Mouse (Mus musculus): Measurements from ENCODE around the gene Prmt3.

The Prmt3 gene

DNA sequence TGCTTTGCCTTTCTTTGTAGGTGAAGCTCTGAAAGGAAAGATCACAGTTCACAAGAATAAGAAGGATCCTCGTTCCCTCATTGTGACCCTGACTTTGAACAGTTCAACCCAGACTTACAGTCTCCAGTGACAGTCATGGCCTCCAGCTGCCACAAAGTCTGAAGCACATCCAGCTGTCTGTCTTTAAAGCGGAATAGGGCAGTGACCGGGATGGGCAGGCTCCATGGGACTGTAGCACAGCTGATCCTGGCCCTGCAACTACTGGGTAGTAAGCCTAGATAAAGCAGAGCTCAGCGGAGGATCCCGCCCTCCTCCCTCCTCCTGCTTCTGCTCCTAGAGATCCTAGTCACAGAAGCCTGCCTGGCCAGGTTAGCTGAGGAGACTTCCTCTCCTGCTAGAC is 79.2 kb downstream of the Prmt3 start:
- no peak for DNase-seq (ENCODE audit: low spot score in 2 of 2)

DNA sequence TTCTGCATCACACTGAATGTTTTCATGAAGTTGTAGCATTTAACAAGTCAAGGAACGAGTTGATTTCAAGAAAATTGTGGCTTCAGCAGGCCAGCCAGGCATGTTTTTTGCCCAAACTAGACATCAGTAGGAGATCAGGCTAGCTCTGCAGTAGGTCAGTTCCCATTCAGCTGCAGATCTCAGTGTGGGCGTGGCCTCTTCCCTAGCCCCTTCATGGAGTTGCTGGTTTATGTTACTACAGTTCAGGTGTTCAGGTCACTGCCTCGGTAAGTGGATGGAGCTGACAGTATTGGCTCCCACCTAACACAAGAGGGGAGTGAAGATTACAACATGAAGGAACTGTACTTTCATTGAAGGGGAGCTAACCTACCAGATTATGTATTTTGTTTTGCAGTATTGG is 80.1 kb downstream of the Prmt3 start:
- no peak for DNase-seq (ENCODE audit: low spot score in 2 of 2)

DNA sequence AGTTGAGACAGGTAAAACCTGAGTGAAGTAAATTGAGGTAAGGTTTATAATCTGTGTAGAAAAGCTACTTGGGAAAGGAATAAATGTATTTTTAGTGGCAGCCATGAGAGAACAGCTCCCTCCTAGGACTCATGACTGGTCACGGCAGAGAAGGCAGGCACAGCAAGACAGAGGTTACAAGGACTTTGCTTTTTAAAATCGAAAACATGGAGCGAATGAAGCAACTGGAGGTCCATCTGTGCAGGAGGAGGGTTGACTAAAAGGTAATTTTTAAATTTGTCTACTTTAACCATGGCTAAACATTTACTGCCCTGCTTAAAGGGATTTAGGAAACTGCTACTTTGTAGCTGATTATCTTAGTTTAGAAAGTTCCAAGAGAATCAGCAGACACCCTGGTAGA is 81.7 kb downstream of the Prmt3 start:
- no peak for DNase-seq (ENCODE audit: low spot score in 2 of 2)

DNA sequence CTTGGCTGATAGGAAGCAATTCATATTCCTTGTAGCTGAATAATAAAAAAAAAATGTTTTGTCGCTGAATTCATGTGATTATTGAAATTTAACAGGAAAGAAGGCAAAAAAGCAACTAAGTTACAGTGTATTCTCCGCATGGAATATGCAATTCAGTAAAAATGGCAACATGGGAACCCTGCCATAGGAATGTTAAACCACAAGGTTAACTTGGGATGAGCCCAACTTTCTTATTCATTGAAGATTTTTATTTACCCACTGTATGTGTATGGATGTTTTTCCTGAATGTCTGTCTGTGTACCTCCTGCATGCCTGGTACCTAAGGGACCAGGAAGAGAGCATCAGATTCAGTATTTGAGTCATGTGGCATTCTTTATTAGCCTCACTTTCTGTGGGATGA is 83.0 kb downstream of the Prmt3 start:
- DNase-seq (ENCODE audit: low spot score in 2 of 2) = no peak

DNA sequence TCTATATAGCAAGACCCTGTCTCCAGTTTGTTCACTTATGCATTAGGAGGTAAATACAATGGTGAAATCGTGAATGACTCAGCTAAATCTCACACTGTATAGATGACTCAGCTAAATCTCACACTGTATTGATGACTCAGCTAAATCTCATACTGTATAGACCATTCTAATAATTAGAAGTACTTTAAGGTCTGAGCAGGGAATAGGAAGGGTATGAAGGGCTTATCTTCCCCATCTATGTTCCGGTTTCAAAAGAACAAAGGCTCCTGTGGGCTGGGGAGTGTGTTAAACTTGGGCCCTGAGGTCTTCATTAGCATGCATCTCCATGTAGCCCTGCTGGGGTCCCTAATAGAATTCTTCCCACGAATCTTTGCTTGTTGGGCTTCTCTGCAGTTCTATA is 85.6 kb downstream of the Prmt3 start:
- DNase-seq (ENCODE audit: low spot score in 2 of 2) = no peak

DNA sequence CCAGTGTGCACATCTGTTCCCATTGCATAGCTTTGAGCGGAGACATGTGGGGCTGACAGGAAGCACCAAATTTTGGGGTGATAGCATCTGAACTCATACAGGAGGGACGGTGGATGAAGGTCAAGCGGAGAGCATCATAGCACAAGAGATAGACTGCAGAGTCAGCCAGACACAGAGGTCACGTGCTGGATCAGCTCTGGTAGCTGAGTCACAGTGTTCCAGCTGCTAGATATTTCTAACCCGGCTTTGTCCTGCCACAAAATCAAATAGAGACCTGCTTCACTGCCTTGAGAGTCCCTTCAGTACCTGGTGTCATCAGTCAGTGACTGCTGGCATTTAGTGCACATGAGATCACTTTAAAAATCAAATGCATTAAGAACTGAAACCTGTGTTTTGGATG is 91.5 kb downstream of the Prmt3 start:
- DNase-seq (ENCODE audit: low spot score in 2 of 2) = no peak

DNA sequence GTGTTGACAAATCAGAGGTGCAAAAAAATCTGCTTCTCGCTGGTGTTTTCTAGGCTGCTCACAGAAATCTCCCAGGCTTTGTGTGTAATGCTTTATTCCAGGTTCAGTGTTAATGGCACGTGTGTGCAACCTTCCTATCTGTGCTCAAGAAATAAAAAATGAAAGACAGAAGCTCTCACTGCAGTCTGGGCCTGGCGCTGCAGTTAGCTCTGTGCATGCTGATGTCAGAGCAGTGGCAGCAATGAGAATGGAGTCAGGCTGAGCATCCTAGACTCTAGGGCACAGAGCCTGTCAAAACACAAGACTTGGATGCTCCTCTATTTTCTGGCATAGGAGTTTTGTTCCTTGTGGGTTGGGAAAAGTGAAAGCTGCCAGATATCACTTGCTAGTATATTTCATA is 92.1 kb downstream of the Prmt3 start:
- DNase-seq (ENCODE audit: low spot score in 2 of 2) = no peak

DNA sequence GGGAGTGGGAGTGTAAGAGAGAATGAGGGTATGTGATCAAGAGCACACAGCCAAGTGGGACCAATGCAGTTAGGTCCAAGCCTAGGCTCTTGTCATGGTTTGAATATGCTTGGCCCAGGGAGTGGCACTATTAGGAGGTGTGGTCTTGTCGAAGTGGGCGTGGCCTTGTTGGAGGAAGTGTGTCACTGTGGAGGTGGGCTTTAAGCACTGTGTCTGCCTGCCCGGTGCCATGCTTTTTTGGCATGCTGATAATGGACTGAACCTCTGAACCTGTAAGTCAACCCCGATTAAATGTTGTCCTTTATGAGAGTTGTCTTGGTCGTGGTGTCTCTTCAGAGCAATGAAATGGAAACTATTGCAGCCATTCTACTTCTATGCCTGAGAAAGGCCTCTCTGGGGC is 99.2 kb downstream of the Prmt3 start:
- DNase-seq (ENCODE audit: low spot score in 2 of 2) = no peak

DNA sequence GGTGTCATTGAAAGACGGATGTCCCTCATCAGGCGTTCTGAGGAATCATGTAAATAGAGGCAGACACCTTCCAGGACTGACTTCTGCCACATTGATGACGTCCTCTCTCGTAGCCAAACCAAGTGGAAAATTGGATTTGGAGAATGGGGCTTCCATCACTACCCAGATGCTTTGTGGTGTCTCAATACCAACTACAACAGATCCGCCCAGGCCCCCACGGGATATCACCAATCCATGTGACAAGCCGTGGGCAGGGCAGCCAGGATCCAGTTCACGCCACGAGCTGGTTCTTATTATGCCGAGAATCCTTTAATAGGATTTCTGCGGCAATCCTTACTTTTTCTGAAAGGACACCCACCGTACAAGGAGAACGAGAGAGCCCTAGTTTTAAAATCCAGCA is 100.9 kb downstream of the Prmt3 start:
- no peak for DNase-seq (ENCODE audit: low spot score in 2 of 2)

DNA sequence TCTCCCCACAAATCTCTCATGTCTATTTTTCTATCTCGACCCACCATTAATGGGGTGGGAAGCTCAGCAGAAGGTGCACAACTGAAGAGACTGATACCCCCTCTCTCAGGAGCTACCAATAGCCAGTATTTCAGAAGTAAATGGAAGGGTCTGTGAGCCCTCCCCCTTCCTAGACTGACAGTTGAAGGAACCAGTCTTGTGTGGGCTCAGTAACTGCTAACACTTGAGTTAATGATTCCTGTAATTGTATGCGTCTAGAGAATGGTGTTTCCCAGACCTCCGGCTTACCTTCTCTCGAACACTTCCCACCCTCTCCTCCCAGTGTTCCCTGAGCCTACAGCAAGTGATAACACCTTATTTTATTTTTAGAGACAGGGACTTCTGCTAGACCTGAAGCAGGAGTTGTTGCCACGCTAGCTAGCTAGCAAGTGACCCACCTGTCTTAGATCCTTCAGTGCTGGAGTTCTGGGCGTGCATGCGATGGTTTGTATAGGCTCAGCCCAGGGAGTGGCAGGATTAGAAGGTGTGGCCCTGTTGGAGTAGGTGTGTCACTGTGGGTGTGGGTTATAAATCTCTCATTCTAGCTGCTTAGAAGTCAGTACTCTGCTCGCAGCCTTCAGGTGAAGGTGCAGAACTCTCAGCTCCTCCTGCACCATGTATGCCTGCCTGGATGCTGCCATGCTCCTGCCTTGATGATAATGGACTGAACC is 102.0 kb downstream of the Prmt3 start:
- DNase-seq (ENCODE audit: low spot score in 2 of 2) = no peak

DNA sequence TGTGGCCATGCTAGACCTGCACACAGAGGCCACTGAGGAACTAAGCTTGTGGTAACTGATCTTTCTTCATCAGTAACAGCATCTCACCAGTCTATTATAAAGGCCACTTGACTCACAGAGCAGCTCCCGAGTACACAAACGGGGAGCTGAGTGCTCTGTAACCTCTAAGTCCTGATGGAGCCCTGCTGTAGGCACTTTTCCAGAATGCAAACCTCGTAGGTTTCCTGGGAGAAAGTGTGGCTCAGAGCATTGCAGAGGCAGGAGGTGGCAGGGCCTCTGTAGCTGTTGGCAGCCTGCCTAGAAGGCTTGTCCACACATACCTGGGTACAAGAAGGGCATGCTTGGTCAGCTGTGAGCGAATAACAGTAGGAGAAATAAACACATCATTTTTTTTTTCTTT is 104.1 kb downstream of the Prmt3 start:
- DNase-seq (ENCODE audit: low spot score in 2 of 2) = no peak

DNA sequence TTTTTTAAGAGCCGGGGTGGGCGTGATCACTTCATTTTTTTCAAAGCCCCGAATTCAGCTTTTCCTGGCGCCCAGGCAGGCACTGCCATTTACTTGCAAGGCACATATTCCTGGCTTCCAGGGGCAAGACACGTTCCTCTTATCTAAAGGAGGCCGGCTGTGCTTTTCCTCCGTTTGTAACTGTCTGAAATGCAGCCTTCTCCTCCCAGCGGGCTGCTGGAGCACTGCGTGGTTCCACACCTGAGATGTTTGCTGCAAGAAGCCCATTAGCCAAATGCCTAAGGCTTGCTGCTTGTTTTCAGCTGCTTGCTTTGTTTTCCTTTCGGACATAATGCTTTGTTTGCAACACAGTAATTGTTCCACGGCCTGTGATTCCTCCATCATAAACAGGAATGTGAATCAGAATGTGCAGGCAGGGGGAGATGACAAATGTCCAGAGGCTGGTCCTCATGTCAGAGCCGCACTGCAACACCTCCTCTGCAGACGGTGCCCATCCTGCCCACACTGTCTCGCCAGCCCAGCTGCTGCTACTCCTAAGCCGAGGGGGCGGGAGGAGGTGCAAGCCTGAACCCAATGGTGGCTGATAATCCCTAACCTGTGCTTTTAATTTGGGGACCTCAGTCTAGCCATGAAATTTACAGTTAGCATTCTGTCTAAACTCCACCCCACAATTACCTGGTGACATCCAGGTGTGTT is 104.7 kb downstream of the Prmt3 start:
- no peak for DNase-seq (ENCODE audit: low spot score in 2 of 2)

DNA sequence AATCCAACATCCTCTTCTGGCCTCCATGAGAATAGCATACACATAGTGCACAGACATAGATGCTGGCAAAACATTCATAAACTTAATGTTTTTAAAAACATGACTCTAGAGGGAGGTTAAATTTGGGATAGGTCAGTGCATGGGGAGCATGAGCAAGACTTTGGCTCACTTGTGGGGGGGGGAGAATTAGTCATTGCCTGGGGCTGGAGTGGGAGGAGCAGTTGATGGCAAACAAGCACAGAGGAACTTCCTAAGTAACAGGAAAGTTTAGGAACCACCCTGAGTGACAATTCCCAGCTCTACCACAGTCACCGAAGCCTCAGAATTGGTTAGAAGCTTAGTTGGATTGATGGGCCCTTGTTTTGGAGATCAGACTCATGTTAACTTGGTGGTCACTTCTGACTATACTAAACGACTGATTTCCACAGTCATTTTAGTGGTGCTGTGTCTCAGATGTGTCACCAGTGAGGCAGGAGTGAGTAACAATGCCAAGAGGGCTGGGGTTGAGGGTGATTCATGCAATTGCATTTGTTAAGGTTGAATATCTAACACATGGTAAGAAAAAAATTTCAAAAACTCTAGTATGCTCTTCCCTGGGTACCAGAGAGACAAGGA is 109.7 kb downstream of the Prmt3 start:
- DNase-seq (ENCODE audit: low spot score in 2 of 2) = no peak

DNA sequence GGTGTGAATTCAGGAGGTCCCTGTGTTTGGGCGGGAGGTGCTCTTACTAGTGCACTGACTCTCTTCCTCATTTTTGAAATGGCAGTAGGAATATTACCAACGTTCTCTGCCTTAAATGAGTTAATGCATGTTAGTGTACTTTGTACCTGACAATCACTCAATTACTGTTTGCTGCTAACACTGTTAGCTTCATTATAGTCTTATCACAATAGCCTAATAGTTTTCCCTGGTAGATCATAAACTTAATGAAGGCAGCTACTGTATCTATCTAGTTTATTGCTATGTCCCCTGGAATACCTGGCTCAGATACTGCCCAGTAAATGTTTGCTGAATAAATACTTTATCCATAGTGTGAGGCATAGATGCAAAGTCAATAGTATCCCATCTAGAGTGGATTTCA is 116.6 kb downstream of the Prmt3 start:
- DNase-seq (ENCODE audit: low spot score in 2 of 2) = no peak

DNA sequence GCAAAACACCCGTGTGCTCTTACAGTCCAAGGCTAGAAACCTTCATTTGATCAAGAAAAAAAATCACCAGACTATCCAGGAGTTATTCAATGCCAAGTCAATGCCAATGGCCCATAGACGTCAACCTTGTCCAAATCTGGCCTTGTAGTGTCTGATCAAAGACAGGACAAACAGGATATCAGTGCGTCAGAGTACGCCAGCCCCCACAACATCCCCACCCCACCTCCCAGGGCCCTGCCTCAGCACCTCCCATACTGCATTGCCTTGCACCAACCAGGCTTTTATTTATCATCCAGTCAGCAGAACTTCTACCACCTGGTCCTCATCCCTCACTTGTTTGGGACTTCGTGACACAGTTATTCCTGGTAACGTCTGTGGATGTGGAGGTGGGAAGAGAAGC is 117.2 kb downstream of the Prmt3 start:
- no peak for DNase-seq (ENCODE audit: low spot score in 2 of 2)

DNA sequence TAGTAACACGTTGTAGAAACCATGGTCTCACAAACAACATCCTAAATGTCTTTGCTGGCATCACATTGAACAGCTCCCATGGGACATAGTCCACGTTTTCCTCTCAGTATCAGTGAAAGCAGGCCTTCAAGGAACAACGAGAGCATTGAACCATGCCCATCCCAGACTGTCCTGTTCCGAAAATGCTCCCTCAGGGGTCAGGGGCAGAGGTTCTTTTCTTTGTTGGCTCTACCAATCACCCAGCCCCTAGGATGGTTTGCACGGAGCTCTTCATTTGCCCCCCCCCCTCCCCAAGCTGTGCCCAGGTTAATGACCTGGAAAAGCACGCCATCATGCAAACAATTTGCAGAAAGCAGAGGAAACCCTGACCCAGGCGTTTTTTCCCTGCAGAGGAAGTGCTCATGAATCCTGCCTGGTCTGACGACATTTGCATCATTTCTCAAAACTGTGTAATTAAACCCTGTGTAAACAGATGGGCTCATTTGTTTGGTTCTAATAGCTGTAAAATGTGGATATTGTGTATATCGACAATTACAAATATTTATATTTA is 123.9 kb downstream of the Prmt3 start:
- no peak for DNase-seq (ENCODE audit: low spot score in 2 of 2)

DNA sequence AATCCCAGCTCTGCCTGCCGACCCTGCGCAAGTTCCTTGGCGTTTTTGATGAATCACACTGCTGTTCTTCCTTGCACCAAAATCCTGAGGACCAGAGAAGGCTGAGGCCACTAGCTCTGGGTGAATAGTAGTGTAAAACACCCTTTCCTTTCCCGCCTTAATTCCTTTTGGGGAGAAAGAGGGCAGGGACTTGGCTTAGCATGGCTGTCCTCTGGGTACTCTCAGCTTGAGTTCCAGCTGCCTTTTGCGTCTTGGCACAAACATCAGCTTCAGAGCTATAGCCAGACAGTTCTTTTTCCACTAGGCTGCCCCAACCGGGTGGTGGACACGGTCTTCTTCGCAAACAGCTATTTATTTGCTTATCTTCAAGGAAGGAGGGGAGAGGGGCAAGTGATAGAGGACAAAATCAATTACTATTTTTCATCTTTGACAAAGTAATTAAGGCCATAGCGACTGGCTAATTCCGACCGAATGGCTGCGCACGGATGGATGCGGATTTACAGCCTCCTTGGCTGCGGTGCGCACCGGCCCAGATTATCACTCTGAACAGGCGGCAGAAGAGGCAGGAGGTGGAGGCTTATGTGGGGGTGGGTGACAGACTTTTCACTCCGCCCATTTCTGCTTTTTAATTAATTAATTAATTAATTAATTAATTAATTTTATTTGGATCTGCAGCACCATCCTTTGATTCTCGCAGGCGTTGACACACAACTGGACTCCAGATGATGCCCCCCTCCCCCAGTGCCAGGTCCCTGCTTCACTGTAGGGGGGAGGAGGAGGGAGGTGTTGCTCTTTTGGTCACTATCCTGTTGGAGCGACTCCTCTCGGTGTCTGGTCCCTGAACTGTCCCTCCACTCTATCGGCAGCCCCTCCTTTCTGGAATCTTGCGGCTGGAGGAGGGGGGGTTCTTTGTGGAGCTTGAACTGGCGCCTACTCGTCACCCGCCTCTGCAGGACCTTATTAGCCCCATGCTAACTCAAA is 129.3 kb downstream of the Prmt3 start:
- no peak for DNase-seq (ENCODE audit: low spot score in 2 of 2)

All from spleen, postnatal 10 days (tissue).